Mouse (Mus musculus) hindbrain, embryonic 11.5 days (tissue): Measurements from ENCODE around the gene Ufc1. TPM values are rescaled to one million over a fixed set of nuclear protein-coding genes. Genes with fewer than 3 reads are reported as not detected.

ENCODE experiments used
- ATAC-seq: fragments of 200-750 bp; cut with Nextera tagmentation; 2 replicates; pipeline ENCODE4 v1.8.0; 2017; ENCODE audit warnings: mild to moderate bottlenecking, moderate TSS enrichment, moderate library complexity; ENCODE audit not compliant: low FRiP score
- DNase-seq: peaks from one replicate; pipeline ENCODE4 v3.0.0-alpha.2; 2015; ENCODE audit warnings: low spot score
- H3K27ac ChIP-seq: fragments of 300-500 bp; sonication (generic); 2 replicates; pipeline ENCODE4 v1.5.1; 2014; ENCODE audit warnings: mild to moderate bottlenecking, low read depth, low read length
- H3K27me3 ChIP-seq: fragments of 300-500 bp; sonication (generic); 2 replicates; pipeline ENCODE4 v1.6.1; 2014; ENCODE audit warnings: mild to moderate bottlenecking, low read length, moderate library complexity, mixed read lengths; ENCODE audit not compliant: control insufficient read depth, insufficient read depth
- H3K36me3 ChIP-seq: fragments of 300-500 bp; sonication (generic); 2 replicates; pipeline ENCODE4 v1.6.1; 2014; ENCODE audit warnings: mild to moderate bottlenecking, low read length, moderate library complexity, mixed read lengths; ENCODE audit not compliant: control insufficient read depth, insufficient read depth
- H3K4me1 ChIP-seq: fragments of 300-500 bp; sonication (generic); replicated peaks from 2 replicates; pipeline ENCODE4 v1.6.1; 2014; ENCODE audit warnings: low read length, mixed read lengths; ENCODE audit not compliant: control insufficient read depth, insufficient read depth
- H3K4me2 ChIP-seq: fragments of 300-500 bp; sonication (generic); replicated peaks from 2 replicates; pipeline ENCODE4 v1.6.1; 2014; ENCODE audit warnings: mild to moderate bottlenecking, low read depth, low read length
- H3K4me3 ChIP-seq: fragments of 300-500 bp; sonication (generic); 2 replicates; pipeline ENCODE4 v1.5.1; 2014; ENCODE audit warnings: low read depth, low read length
- H3K9ac ChIP-seq: fragments of 300-500 bp; sonication (generic); 2 replicates; pipeline ENCODE4 v1.6.1; 2014; ENCODE audit warnings: low read depth, low read length
- H3K9me3 ChIP-seq: fragments of 300-500 bp; sonication (generic); 2 replicates; pipeline ENCODE4 v1.6.1; 2016; ENCODE audit warnings: low read length; ENCODE audit not compliant: control insufficient read depth
- WGBS: fragments of 180-500 bp; shearing (Covaris S2); extraction: QIAGEN DNeasy Blood & Tissue Kit; methylation state at CpG from one replicate; pipeline ENCODE4 v1.1.7; 2014; 5-methylcytosine and 5-hydroxymethylcytosine counted together
- polyA plus RNA-seq: library from polyadenylated mRNA; unstranded; fragments of >200 nt; fragmentation: Nextera tagmentation; extraction: Ambion mirVana; gene quantifications from 2 replicates; pipeline ENCODE4 v1.2.1, GENCODE M21; 2014

The Ufc1 gene
- polyA plus RNA-seq, 1 experiment from 2014 or later: 108 TPM

GRCm38 (mm10) chr1:171295063-171295402, 209 bp upstream of the Ufc1 start:
- 16% methylated on average over 3 of the region's 3 CpGs for WGBS
- Histone ChIP-seq H3K27me3 (peaks cover 6% of the 10 kb centered on the region), H3K27ac (peak overlapping the region; percentile 89; the same call in 1 of the 2 replicates), H3K9ac (peak overlapping the region; percentile 81), H3K9me3 (no peaks in the 10 kb centered on the region), H3K36me3 (no peaks in the 10 kb centered on the region), H3K4me1 (0 out of 2 replicates have a peak, but pooled peaks cover 3% of the 10 kb centered on the region), H3K4me3 (peak overlapping the region; percentile 48), H3K4me2 (peak overlapping the region; percentile 43)
- DNase-seq (no peak), ATAC-seq (0 out of 2 replicates have a peak, but pooled peaks have one; percentile 31)

DNA sequence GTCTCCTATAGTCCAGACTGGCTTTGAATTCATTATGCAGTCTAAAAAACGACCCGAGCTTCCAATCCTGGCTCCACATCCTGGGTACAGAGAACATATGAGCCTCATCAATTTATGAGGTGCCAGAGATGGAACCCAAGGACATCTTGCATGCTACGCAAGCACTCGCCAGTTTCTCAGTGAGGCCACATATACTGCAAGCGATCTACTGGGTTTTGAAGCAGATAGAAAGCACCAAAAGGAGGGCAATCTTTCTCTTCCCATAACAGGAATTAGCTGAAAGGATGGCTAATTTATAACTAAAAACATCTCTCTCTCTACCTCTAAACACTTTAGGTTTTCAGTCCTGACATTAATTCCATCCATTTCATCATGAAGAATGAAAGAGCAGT, 922 bp downstream of the Ufc1 start:
- WGBS: 50% methylated on average over 5 of the region's 5 CpGs
- Histone ChIP-seq H3K4me3 (peak overlapping the region; percentile 48), H3K4me1 (0 out of 2 replicates have a peak, but pooled peaks cover 3% of the 10 kb centered on the region), H3K4me2 (peak overlapping the region; percentile 65), H3K27me3 (peaks cover 6% of the 10 kb centered on the region), H3K9me3 (no peaks in the 10 kb centered on the region), H3K36me3 (no peaks in the 10 kb centered on the region), H3K27ac (peak overlapping the region; percentile 33), H3K9ac (peak overlapping the region; percentile 81)
- ATAC-seq (no peak), DNase-seq (no peak)

DNA sequence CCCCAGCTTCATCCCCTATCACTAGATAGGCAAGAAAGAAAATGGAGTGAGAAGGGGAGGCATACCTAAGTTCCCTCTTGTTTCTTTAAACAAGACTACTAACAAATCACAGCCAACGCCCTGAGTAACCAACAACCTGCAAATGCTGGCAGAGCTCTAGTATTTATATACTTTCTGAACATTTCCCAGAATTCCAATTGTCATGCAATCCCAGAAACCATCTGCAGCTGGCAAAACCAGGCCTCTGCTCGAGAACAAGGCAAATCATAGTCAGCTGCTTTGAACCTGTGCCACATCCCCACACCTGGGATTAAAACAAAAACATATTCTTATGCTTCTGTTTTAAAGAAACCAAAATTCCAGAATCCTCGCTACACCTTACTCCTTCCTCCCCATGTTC, 1.5 kb downstream of the Ufc1 start:
- Histone ChIP-seq H3K27me3 (peaks cover 6% of the 10 kb centered on the region), H3K4me2 (no peak overlapping the region), H3K27ac (no peak overlapping the region), H3K4me1 (0 out of 2 replicates have a peak, but pooled peaks cover 3% of the 10 kb centered on the region), H3K4me3 (no peak overlapping the region), H3K36me3 (no peaks in the 10 kb centered on the region), H3K9me3 (no peaks in the 10 kb centered on the region), H3K9ac (no peak overlapping the region; the same call in 1 of the 2 replicates)
- 91% methylated on average over 3 of the region's 3 CpGs for WGBS
- DNase-seq (no peak), ATAC-seq (no peak)

GRCm38 (mm10) chr1:171288328-171288727, 6.5 kb downstream of the Ufc1 start:
- peak overlapping the region; percentile 94; the same call in 1 of the 2 replicates for H3K4me3 ChIP-seq
- H3K36me3 ChIP-seq: 0 out of 2 replicates have a peak, but pooled peaks cover 2% of the 10 kb centered on the region
- no peak overlapping the region for H3K27ac ChIP-seq
- 68% methylated on average over 4 of the region's 4 CpGs for WGBS
- no peaks in the 10 kb centered on the region for H3K27me3 ChIP-seq
- H3K4me2 ChIP-seq: no peak overlapping the region; the same call in 1 of the 2 replicates
- no peak overlapping the region for H3K9ac ChIP-seq
- H3K4me1 ChIP-seq: peaks cover 3% of the 10 kb centered on the region; the same call in 1 of the 2 replicates
- H3K9me3 ChIP-seq: no peaks in the 10 kb centered on the region
- no peak for DNase-seq
- peak; percentile 1; the same call in 1 of the 2 replicates for ATAC-seq

DNA sequence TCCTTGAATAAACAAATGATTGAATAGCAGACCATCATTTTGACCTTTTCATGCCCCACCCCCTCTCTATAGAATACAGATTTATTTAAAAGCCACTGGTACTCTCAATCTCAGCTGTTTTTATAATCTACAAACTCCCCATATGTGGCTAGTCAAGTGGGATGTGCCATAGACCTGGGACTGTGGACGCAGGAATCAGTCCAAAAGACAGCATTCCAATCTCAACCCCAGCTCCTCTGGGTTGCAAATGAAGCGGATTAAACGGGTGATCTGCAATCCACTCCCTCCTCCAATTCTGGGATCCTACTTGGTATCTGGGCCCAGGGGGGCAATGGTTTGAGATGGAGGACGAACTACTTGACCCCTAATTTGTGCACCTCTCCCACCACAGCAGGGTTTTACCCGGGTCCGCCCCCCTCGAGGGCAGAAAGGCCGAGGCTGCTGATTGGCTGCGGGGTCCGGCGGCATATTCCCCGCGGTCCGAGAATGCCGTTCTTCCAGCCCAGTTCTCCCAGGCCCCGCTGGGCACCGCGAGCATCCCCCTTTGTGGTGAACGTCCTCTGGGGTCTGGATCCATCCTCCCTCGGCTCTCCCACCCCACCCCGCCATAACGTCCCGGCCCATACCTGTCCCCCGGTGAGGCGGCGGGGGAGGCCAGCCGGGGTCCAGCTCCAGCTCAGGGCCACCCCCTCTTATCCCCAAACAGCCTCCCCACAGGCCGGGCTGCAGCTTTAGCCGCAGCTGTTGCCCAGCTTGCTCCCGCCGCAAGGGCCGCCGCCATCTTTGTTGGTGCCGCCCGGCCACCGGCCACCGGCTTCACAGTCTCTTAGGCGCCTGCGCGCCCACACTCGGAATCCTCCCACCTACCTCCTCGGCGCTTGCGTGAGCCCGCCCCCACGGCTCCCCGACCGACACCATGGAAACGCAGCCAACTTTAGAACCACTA, 7.4 kb downstream of the Ufc1 start, which contains the start of gene Usp21:
Gene Usp21, minus strand, starts transcription at position 856 of the 946 bp plus-strand sequence.
- ATAC-seq: peak; percentile 96
- 0 out of 2 replicates have a peak, but pooled peaks cover 2% of the 10 kb centered on the region for H3K36me3 ChIP-seq
- H3K9ac ChIP-seq: peak within 1 kb of the TSS; percentile 99
- H3K27ac ChIP-seq: peak within 1 kb of the TSS; percentile 96
- under 1% methylated on average over 45 of the region's 49 CpGs for WGBS
- H3K4me3 ChIP-seq: peak within 1 kb of the TSS; percentile 94
- peak; percentile 94 for DNase-seq
- no peaks in the 10 kb centered on the region for H3K9me3 ChIP-seq
- H3K4me2 ChIP-seq: peak within 1 kb of the TSS; percentile 69
- H3K27me3 ChIP-seq: no peaks in the 10 kb centered on the region
- peaks cover 3% of the 10 kb centered on the region; the same call in 1 of the 2 replicates for H3K4me1 ChIP-seq

- Histone ChIP-seq H3K4me3 (peak overlapping the region; percentile 94), H3K4me1 (peaks cover 3% of the 10 kb centered on the region; the same call in 1 of the 2 replicates), H3K9me3 (no peaks in the 10 kb centered on the region), H3K36me3 (0 out of 2 replicates have a peak, but pooled peaks cover 2% of the 10 kb centered on the region), H3K4me2 (no peak overlapping the region), H3K27ac (no peak overlapping the region), H3K9ac (no peak overlapping the region), H3K27me3 (no peaks in the 10 kb centered on the region)
- DNase-seq: no peak
- no peak for ATAC-seq
- 91% methylated on average over 19 of the region's 19 CpGs for WGBS
Measured at GRCm38 (mm10) chr1:171286517-171286916, 8.3 kb downstream of the Ufc1 start.

GRCm38 (mm10) chr1:171285096-171285892, 9.5 kb downstream of the Ufc1 start:
- 92% methylated on average over 20 of the region's 20 CpGs for WGBS
- Histone ChIP-seq H3K27me3 (no peaks in the 10 kb centered on the region), H3K9ac (no peak overlapping the region), H3K4me1 (peaks cover 3% of the 10 kb centered on the region), H3K4me3 (no peak overlapping the region), H3K4me2 (no peak overlapping the region), H3K36me3 (0 out of 2 replicates have a peak, but pooled peaks cover 2% of the 10 kb centered on the region), H3K9me3 (no peaks in the 10 kb centered on the region), H3K27ac (no peak overlapping the region)
- DNase-seq: no peak
- ATAC-seq: no peak

DNA sequence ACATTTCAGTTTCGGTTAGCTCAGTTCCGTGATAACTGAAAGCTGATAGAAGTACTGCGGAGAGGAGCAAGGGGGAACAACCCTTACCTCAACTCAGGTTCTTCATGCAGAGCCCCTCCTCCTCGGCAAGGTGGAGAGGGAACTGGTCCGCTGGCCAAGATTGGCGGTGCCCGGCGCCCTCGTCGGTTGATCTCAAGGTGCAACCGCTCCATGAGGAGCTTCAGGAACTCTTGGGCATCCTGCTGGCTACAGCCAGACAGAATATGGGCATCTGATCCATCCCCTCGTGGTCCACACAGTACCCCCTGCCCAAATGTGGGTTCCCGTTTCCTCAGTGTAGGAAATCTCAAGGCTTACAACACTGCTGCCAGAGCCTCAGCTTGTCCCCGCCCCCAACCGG, 10.3 kb downstream of the Ufc1 start:
- no peak overlapping the region for H3K9ac ChIP-seq
- no peak overlapping the region for H3K4me3 ChIP-seq
- H3K4me2 ChIP-seq: no peak overlapping the region
- H3K36me3 ChIP-seq: 0 out of 2 replicates have a peak, but pooled peaks cover 2% of the 10 kb centered on the region
- no peaks in the 10 kb centered on the region for H3K27me3 ChIP-seq
- WGBS: 92% methylated on average over 15 of the region's 15 CpGs
- peaks cover 9% of the 10 kb centered on the region for H3K4me1 ChIP-seq
- H3K27ac ChIP-seq: no peak overlapping the region
- H3K9me3 ChIP-seq: no peaks in the 10 kb centered on the region
- no peak for DNase-seq
- no peak for ATAC-seq
